8 mouse cellular contexts compared by ENCODE assay signal in genomic region chr10:53436023-53436475, GRCm38 (mm10). TPM values are rescaled to one million over a fixed set of nuclear protein-coding genes. Genes with fewer than 3 reads are reported as not detected.
DNase-seq lines count a peak whose midpoint lies in the region; ATAC-seq lines count a peak whose summit lies in the region.

No protein-coding gene starts in this region.

- H3K27me3 ChIP-seq in forebrain, embryonic 10.5 days (ENCODE audit: poor library complexity, severe bottlenecking): no peaks in the 10 kb centered on the region
- no peaks in the 10 kb centered on the region for H3K27me3 ChIP-seq in forebrain, embryonic 16.5 days (replicated peaks; ENCODE audit: control insufficient read depth, insufficient read depth, low read length)
- H3K27me3 ChIP-seq in lung, embryonic 15.5 days: no peaks in the 10 kb centered on the region
- no peaks in the 10 kb centered on the region for H3K27me3 ChIP-seq in neural tube, embryonic 15.5 days (replicated peaks)

- H3K4me1 ChIP-seq in forebrain, embryonic 10.5 days: peaks cover 22% of the 10 kb centered on the region
- H3K4me1 ChIP-seq in forebrain, embryonic 16.5 days (replicated peaks; ENCODE audit: control insufficient read depth, insufficient read depth, low read length): peaks cover 12% of the 10 kb centered on the region
- H3K4me1 ChIP-seq in lung, embryonic 15.5 days: peaks cover 24% of the 10 kb centered on the region
- H3K4me1 ChIP-seq in neural tube, embryonic 15.5 days: peaks cover 12% of the 10 kb centered on the region

- WGBS in forebrain, embryonic 10.5 days: 68% methylated on average over 8 of the region's 8 CpGs
- 68% methylated on average over 8 of the region's 8 CpGs for WGBS in forebrain, embryonic 16.5 days
- 58% methylated on average over 8 of the region's 8 CpGs for WGBS in lung, embryonic 15.5 days
- WGBS in neural tube, embryonic 15.5 days: 72% methylated on average over 8 of the region's 8 CpGs

- no peak overlapping the region for H3K4me2 ChIP-seq in forebrain, embryonic 16.5 days (ENCODE audit: low read length)
- no peak overlapping the region for H3K4me2 ChIP-seq in lung, embryonic 15.5 days
- no peak overlapping the region for H3K4me2 ChIP-seq in neural tube, embryonic 15.5 days

- no peak overlapping the region for H3K9ac ChIP-seq in forebrain, embryonic 16.5 days (replicated peaks; ENCODE audit: low read depth, low read length)
- no peak overlapping the region for H3K9ac ChIP-seq in lung, embryonic 15.5 days
- no peak overlapping the region for H3K9ac ChIP-seq in neural tube, embryonic 15.5 days (replicated peaks)

- H3K9me3 ChIP-seq in forebrain, embryonic 10.5 days: no peaks in the 10 kb centered on the region
- no peaks in the 10 kb centered on the region for H3K9me3 ChIP-seq in forebrain, embryonic 16.5 days (ENCODE audit: control insufficient read depth, low read length)
- H3K9me3 ChIP-seq in lung, embryonic 15.5 days: no peaks in the 10 kb centered on the region
- H3K9me3 ChIP-seq in neural tube, embryonic 15.5 days (replicated peaks): no peaks in the 10 kb centered on the region

- H3K27ac ChIP-seq in forebrain, embryonic 10.5 days: peak overlapping the region; percentile 0; the same call in 1 of the 2 replicates
- no peak overlapping the region for H3K27ac ChIP-seq in forebrain, embryonic 16.5 days (ENCODE audit: low read length)
- H3K27ac ChIP-seq in lung, embryonic 15.5 days: peak overlapping the region; percentile 97
- H3K27ac ChIP-seq in neural tube, embryonic 15.5 days (replicated peaks): no peak overlapping the region

- ATAC-seq in forebrain, embryonic 16.5 days: no peak
- no peak for ATAC-seq in lung, embryonic 15.5 days (ENCODE audit: borderline replicate concordance, extremely low read depth, low FRiP score, low TSS enrichment)
- ATAC-seq in neural tube, embryonic 15.5 days (ENCODE audit: low FRiP score): 0 out of 2 replicates have a peak, but pooled peaks have one; percentile 42
- no peak for ATAC-seq in granulocyte monocyte progenitor cell, adult 5-6 weeks (replicated peaks; ENCODE audit: poor library complexity, severe bottlenecking)

- H3K4me3 ChIP-seq in forebrain, embryonic 10.5 days: no peak overlapping the region
- no peak overlapping the region for H3K4me3 ChIP-seq in forebrain, embryonic 16.5 days (replicated peaks; ENCODE audit: low read length)
- no peak overlapping the region for H3K4me3 ChIP-seq in lung, embryonic 15.5 days
- no peak overlapping the region for H3K4me3 ChIP-seq in neural tube, embryonic 15.5 days (replicated peaks)

- no peak for DNase-seq in forebrain, embryonic 10.5 days (ENCODE audit: extremely low spot score, low spot score)
- DNase-seq in lung, postnatal 14 days: no peak
- peak; percentile 50 for DNase-seq in kidney, adult 9 months
- DNase-seq in retina, postnatal 1 day: no peak

- no peaks in the 10 kb centered on the region for H3K36me3 ChIP-seq in forebrain, embryonic 10.5 days (replicated peaks)
- no peaks in the 10 kb centered on the region for H3K36me3 ChIP-seq in forebrain, embryonic 16.5 days (ENCODE audit: control insufficient read depth, insufficient read depth)
- no peaks in the 10 kb centered on the region for H3K36me3 ChIP-seq in lung, embryonic 15.5 days
- no peaks in the 10 kb centered on the region for H3K36me3 ChIP-seq in neural tube, embryonic 15.5 days

RNA-seq across cellular contexts. Expression of gene Cep85l, which starts 56.3 kb away (rescaled TPM):
- 3.0 and 3.7 TPM in 2 replicates for polyA plus RNA-seq in forebrain, embryonic 10.5 days (2016; fragmentation: Nextera tagmentation; extraction: Ambion mirVana)
- 8.3 and 9.0 TPM in 2 replicates for polyA plus RNA-seq in forebrain, embryonic 16.5 days (2015; fragmentation: Nextera tagmentation; extraction: Ambion mirVana)
- 6.5 and 8.8 TPM in 2 replicates for polyA plus RNA-seq in lung, embryonic 15.5 days (2015; fragmentation: Nextera tagmentation; extraction: Ambion mirVana)
- polyA plus RNA-seq in neural tube, embryonic 15.5 days (2015; fragmentation: Nextera tagmentation; extraction: Ambion mirVana): 4.8 and 5.0 TPM in 2 replicates
- 34.6 and 35.7 TPM in 2 replicates for total RNA-seq in granulocyte monocyte progenitor cell, adult 5-6 weeks (2014; fragmentation: Nextera tagmentation)
- 39.8 and 44.6 TPM in 2 replicates for total RNA-seq in granulocyte monocyte progenitor cell, adult 5-6 weeks (2017)

Comparison
In these comparisons a context has a peak if more than half of its experiments do, and no peak if none do; other contexts are left out.
1. H3K27ac ChIP-seq: peak in forebrain, embryonic 10.5 days (single experiment) and lung, embryonic 15.5 days (single experiment); none in forebrain, embryonic 16.5 days (single experiment) and neural tube, embryonic 15.5 days (single experiment).